In genomic region chr4:135434395-135434789, GRCm38 (mm10) we compare ENCODE assay signal across 8 mouse cellular contexts. TPM values are rescaled to one million over a fixed set of nuclear protein-coding genes. Genes with fewer than 3 reads are reported as not detected.
DNase-seq lines count a peak whose midpoint lies in the region; ATAC-seq and TF ChIP-seq lines count a peak whose summit lies in the region.

No protein-coding gene starts in this region.

- WGBS in kidney, adult 2 months: 24% methylated on average over 11 of the region's 11 CpGs
- WGBS in hindbrain, embryonic 10.5 days: 34% methylated on average over 11 of the region's 11 CpGs
- 29% methylated on average over 11 of the region's 11 CpGs for WGBS in midbrain, embryonic 11.5 days

- no peak for TF ChIP-seq CTCF in kidney, adult 2 months (conservative IDR thresholded peaks at IDR 0.05; ENCODE audit: insufficient read depth, insufficient read length, low read depth, low read length)
- TF ChIP-seq CTCF in bone marrow macrophage, adult 2 months (IDR thresholded peaks at IDR 0.05; ENCODE audit: low read depth, low read length): no peak

- no peak for ATAC-seq in midbrain, embryonic 11.5 days (ENCODE audit: low FRiP score)

- intact Hi-C loops in gastrocnemius, postnatal 36 days (cut with DNase I): no loop called here

- H3K4me1 ChIP-seq in kidney, adult 2 months (ENCODE audit: control insufficient read depth, insufficient read depth, low read length): 0 out of 2 replicates have a peak, but pooled peaks cover 6% of the 10 kb centered on the region
- peaks cover 20% of the 10 kb centered on the region for H3K4me1 ChIP-seq in bone marrow macrophage, adult 2 months (ENCODE audit: control insufficient read depth, insufficient read depth, low read length)
- H3K4me1 ChIP-seq in hindbrain, embryonic 10.5 days (replicated peaks): peaks cover 35% of the 10 kb centered on the region
- peaks cover 13% of the 10 kb centered on the region for H3K4me1 ChIP-seq in midbrain, embryonic 11.5 days (ENCODE audit: control insufficient read depth, insufficient read depth, low read length)

- H3K4me3 ChIP-seq in kidney, adult 2 months (ENCODE audit: insufficient read depth, low read depth, low read length): peak overlapping the region; percentile 54
- H3K4me3 ChIP-seq in bone marrow macrophage, adult 2 months (ENCODE audit: insufficient read depth, low read length): peak overlapping the region; percentile 66
- peak overlapping the region; percentile 78 for H3K4me3 ChIP-seq in hindbrain, embryonic 10.5 days
- H3K4me3 ChIP-seq in midbrain, embryonic 11.5 days (ENCODE audit: low read depth, low read length): peak overlapping the region; percentile 68

- H3K9me3 ChIP-seq in hindbrain, embryonic 10.5 days: no peaks in the 10 kb centered on the region
- no peaks in the 10 kb centered on the region for H3K9me3 ChIP-seq in midbrain, embryonic 11.5 days (ENCODE audit: control insufficient read depth, low read length)

- DNase-seq in kidney, adult 2 months: no peak
- DNase-seq in kidney, postnatal 14 days: no peak
- peak; percentile 5 for DNase-seq in hindbrain, embryonic 10.5 days (ENCODE audit: low spot score)
- DNase-seq in midbrain, embryonic 11.5 days (ENCODE audit: low spot score, missing footprints): no peak
- no peak for DNase-seq in B cell, adult 2 months
- no peak for DNase-seq in gastrocnemius, postnatal 36 days
- no peak for DNase-seq in spleen, postnatal 14 days (ENCODE audit: low spot score in 2 of 2)

- H3K36me3 ChIP-seq in kidney, adult 2 months (ENCODE audit: control insufficient read depth, insufficient read depth, low read length): no peaks in the 10 kb centered on the region
- H3K36me3 ChIP-seq in hindbrain, embryonic 10.5 days: no peaks in the 10 kb centered on the region
- no peaks in the 10 kb centered on the region for H3K36me3 ChIP-seq in midbrain, embryonic 11.5 days (ENCODE audit: control insufficient read depth, insufficient read depth, low read length)

- H3K4me2 ChIP-seq in midbrain, embryonic 11.5 days: peak overlapping the region; percentile 97

- no peaks in the 10 kb centered on the region for H3K27me3 ChIP-seq in kidney, adult 2 months (replicated peaks; ENCODE audit: control insufficient read depth, insufficient read depth, low read length)
- H3K27me3 ChIP-seq in hindbrain, embryonic 10.5 days (ENCODE audit: insufficient read depth, poor library complexity, severe bottlenecking): peaks cover 14% of the 10 kb centered on the region
- no peaks in the 10 kb centered on the region for H3K27me3 ChIP-seq in midbrain, embryonic 11.5 days (ENCODE audit: control insufficient read depth, insufficient read depth, low read length)

- H3K27ac ChIP-seq in kidney, adult 2 months (ENCODE audit: insufficient read depth, low read depth, low read length): peak overlapping the region; percentile 79; the same call in 1 of the 2 replicates
- H3K27ac ChIP-seq in bone marrow macrophage, adult 2 months (ENCODE audit: insufficient read depth, low read depth, low read length): peak overlapping the region; percentile 79
- H3K27ac ChIP-seq in hindbrain, embryonic 10.5 days: peak overlapping the region; percentile 93
- H3K27ac ChIP-seq in midbrain, embryonic 11.5 days (ENCODE audit: low read depth, low read length): no peak overlapping the region

- H3K9ac ChIP-seq in midbrain, embryonic 11.5 days (ENCODE audit: low read length): peak overlapping the region; percentile 70

- TF ChIP-seq POLR2A in kidney, adult 2 months (IDR thresholded peaks at IDR 0.05; ENCODE audit: low read depth, low read length): no peak
- TF ChIP-seq POLR2A in bone marrow macrophage, adult 2 months (IDR thresholded peaks at IDR 0.05; ENCODE audit: borderline replicate concordance, low read depth, low read length): no peak

RNA-seq across cellular contexts. Expression of gene Rcan3, which starts 0.7 kb away (rescaled TPM):
- polyA plus RNA-seq in kidney, adult 2 months (2012; rRNA removed): 13.2 and 13.4 TPM in 2 replicates
- polyA plus RNA-seq in bone marrow macrophage, adult 2 months (2012; ENCODE audit: insufficient read depth, insufficient read length, missing spikeins): 16.7 and 24.3 TPM in 2 replicates
- 11.6 and 14.2 TPM in 2 replicates for polyA plus RNA-seq in hindbrain, embryonic 10.5 days (2016; fragmentation: Nextera tagmentation; extraction: Ambion mirVana)
- 7.0 and 9.1 TPM in 2 replicates for polyA plus RNA-seq in midbrain, embryonic 11.5 days (2014; fragmentation: Nextera tagmentation; extraction: Ambion mirVana)
- 1 to 10 TPM; 3.2 to 4.0 TPM for total RNA-seq in gastrocnemius, postnatal 36 days (2021)

RNA-seq across cellular contexts. Expression of gene Ncmap, which starts 36.4 kb away (rescaled TPM):
- polyA plus RNA-seq in kidney, adult 2 months (2012; rRNA removed): 0.75 and 0.88 TPM in 2 replicates
- polyA plus RNA-seq in bone marrow macrophage, adult 2 months (2012; ENCODE audit: insufficient read depth, insufficient read length, missing spikeins): not detected in 2 replicates
- polyA plus RNA-seq in hindbrain, embryonic 10.5 days (2016; fragmentation: Nextera tagmentation; extraction: Ambion mirVana): 0.30 and 0.35 TPM in 2 replicates
- 0.40 and 0.63 TPM in 2 replicates for polyA plus RNA-seq in midbrain, embryonic 11.5 days (2014; fragmentation: Nextera tagmentation; extraction: Ambion mirVana)
- 1 to 10 TPM; 2.2 to 4.9 TPM for total RNA-seq in gastrocnemius, postnatal 36 days (2021)
